Mouse (Mus musculus) neutrophil, adult 5-6 weeks (primary cell): Measurements from ENCODE around the gene Gm6351. TPM values are rescaled to one million over a fixed set of nuclear protein-coding genes. Genes with fewer than 3 reads are reported as not detected.
"Not testable (repeated sequence)": the region's sequence is repeated elsewhere in the genome, so short reads cannot be mapped to it uniquely, and the experiment has no call there.

Experiments used
- ATAC-seq: fragments of 151-379, 151-347 bp; 2 replicates; pipeline ENCODE4 v1.8.0; 2017; ENCODE audit warnings: mild to moderate bottlenecking, moderate TSS enrichment; ENCODE audit not compliant: insufficient number of reproducible peaks, poor library complexity, low FRiP score, severe bottlenecking; ENCODE audit errors: extremely low read depth
- total RNA-seq: library from RNA; stranded (forward); fragments of 200-1000 nt; gene quantifications from 2 replicates; pipeline ENCODE4 v1.2.3, GENCODE M21; 2017

Gene Gm6351
- total RNA-seq, result not detected in 2 replicates

DNA sequence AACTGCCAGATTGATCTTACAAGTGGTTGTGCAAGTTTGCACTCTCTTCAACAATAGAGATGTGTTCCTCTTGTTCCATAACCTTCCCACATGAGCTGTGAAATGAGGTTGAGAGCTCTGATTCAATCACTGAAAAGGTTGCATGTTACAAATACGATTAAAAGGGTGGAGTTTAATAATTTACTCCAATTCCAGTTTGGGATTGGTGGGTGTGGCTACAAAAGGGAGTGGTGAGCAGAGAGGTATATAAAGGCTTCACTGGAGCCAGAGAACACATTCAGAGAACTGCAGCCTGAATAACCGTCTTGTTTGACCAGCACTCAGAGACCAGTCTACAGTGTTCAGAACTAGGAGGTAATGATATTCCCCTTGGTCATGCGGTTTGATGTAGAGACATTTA, at the start of gene Gm6351:
Gene Gm6351 (plus strand): TSS at position 301 of the 400 bp plus-strand sequence.
- not testable (repeated sequence) for ATAC-seq

DNA sequence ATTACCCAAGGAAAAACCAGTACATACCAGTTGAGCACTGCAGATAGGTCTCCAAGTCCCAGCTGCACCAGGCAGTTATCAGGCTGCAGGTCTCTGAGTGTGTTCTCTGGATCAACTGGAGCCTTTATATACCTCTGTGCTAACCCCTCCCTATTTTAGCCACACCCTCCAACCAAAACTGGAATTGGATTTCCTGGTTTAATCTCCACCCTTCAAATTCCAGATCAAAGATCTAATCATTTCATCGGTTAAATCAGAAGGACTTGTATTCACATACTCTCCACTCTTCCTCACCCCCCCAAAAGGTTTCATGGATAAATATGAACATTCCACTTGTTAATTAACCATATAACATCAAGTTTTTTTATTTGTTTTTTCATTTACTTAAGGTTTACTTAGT, 5.7 kb upstream of the Gm6351 start, which contains the start of gene BC061212:
Gene BC061212 (minus strand): TSS at position 101 of the 400 bp plus-strand sequence.
- ATAC-seq, result not testable (repeated sequence)

Other genes starting within 250 kb of the Gm6351 start
- not detected in 2 replicates for gene Gm7792, start 232.6 kb upstream of the Gm6351 start, total RNA-seq
- not detected in 2 replicates for gene Gm16429, start 147.3 kb upstream of the Gm6351 start, total RNA-seq
- not detected in 2 replicates for gene BC061212, start 5.8 kb upstream of the Gm6351 start, total RNA-seq
- gene Gm3106, start 141.6 kb downstream of the Gm6351 start, total RNA-seq, result not detected in 2 replicates
- not detected in 2 replicates for gene A430089I19Rik, start 230.4 kb downstream of the Gm6351 start, total RNA-seq
- gene Gm6502, start 238.1 kb downstream of the Gm6351 start, total RNA-seq, result not detected in 2 replicates